Mouse (Mus musculus) MEL-GATA-1-ER (cell line): ENCODE data around the gene Smim23.

Source experiments
- DNase-seq: peaks from one replicate; pipeline ENCODE4 v3.0.0-alpha.2; 2012; ENCODE audit warnings: low read depth; ENCODE audit errors: extremely low read depth

Smim23 gene

GRCm38 (mm10) chr11:32781633-32782404 is 42.6 kb downstream of the Smim23 start:
- DNase-seq, result no peak

- DNase-seq, result no peak
These were observed 43.5 kb downstream of the Smim23 start for GRCm38 (mm10) chr11:32780747-32781536.

GRCm38 (mm10) chr11:32768642-32769343 is 55.6 kb downstream of the Smim23 start:
- no peak for DNase-seq
